Mouse (Mus musculus): Measurements from ENCODE around the gene Zfp13. TPM values are rescaled to one million over a fixed set of nuclear protein-coding genes. Genes with fewer than 3 reads are reported as not detected.

The Zfp13 gene
- total RNA-seq, 2 experiments from 2014 or later, result 6.2 to 6.3 TPM

GRCm38 (mm10) chr17:23592926-23593300 is 6.4 kb downstream of the Zfp13 start:
- DNase-seq (ENCODE audit: low spot score in 2 of 2), result no peak

- peak; percentile 88 to 90 for DNase-seq (ENCODE audit: low spot score in 2 of 2)
Measured at GRCm38 (mm10) chr17:23592208-23592925, 6.9 kb downstream of the Zfp13 start.

- DNase-seq (ENCODE audit: low spot score in 2 of 2), result no peak
Measured at GRCm38 (mm10) chr17:23587253-23587652, 12.0 kb downstream of the Zfp13 start.

- peak in 1 of 2 experiments; percentile 20 for DNase-seq (ENCODE audit: low spot score in 2 of 2)
Measured at GRCm38 (mm10) chr17:23585721-23586491, 13.4 kb downstream of the Zfp13 start.

- no peak for DNase-seq (ENCODE audit: low spot score in 2 of 2)
Measured at GRCm38 (mm10) chr17:23584786-23585185, 14.5 kb downstream of the Zfp13 start.

GRCm38 (mm10) chr17:23575951-23576552 is 23.2 kb downstream of the Zfp13 start:
- no peak for DNase-seq (ENCODE audit: low spot score in 2 of 2)

- DNase-seq (ENCODE audit: low spot score in 2 of 2), result no peak
Measured at GRCm38 (mm10) chr17:23574130-23574529, 25.2 kb downstream of the Zfp13 start.

GRCm38 (mm10) chr17:23572059-23572458 is 27.2 kb downstream of the Zfp13 start:
- no peak for DNase-seq (ENCODE audit: low spot score in 2 of 2)

GRCm38 (mm10) chr17:23571084-23571483 is 28.2 kb downstream of the Zfp13 start:
- DNase-seq (ENCODE audit: low spot score in 2 of 2), result no peak

- no peak for DNase-seq (ENCODE audit: low spot score in 2 of 2)
Measured at GRCm38 (mm10) chr17:23570017-23570416, 29.3 kb downstream of the Zfp13 start.

- no peak for DNase-seq (ENCODE audit: low spot score in 2 of 2)
Measured at GRCm38 (mm10) chr17:23568370-23568769, 30.9 kb downstream of the Zfp13 start.

- no peak for DNase-seq (ENCODE audit: low spot score in 2 of 2)
Measured at GRCm38 (mm10) chr17:23566787-23567186, 32.5 kb downstream of the Zfp13 start.

GRCm38 (mm10) chr17:23564368-23564715 is 34.9 kb downstream of the Zfp13 start:
- no peak for DNase-seq (ENCODE audit: low spot score in 2 of 2)

- peak; percentile 94 to 97 for DNase-seq (ENCODE audit: low spot score in 2 of 2)
Measured at GRCm38 (mm10) chr17:23563595-23564367, 35.5 kb downstream of the Zfp13 start, which contains the start of gene Zfp213. Gene Zfp213 (minus strand): TSS chr17:23564238.

GRCm38 (mm10) chr17:23559767-23560166 is 39.5 kb downstream of the Zfp13 start:
- DNase-seq (ENCODE audit: low spot score in 2 of 2), result peak; percentile 55 to 66

GRCm38 (mm10) chr17:23555243-23555916 is 43.9 kb downstream of the Zfp13 start:
- DNase-seq (ENCODE audit: low spot score in 2 of 2), result no peak

- DNase-seq (ENCODE audit: low spot score in 2 of 2), result no peak
Measured at GRCm38 (mm10) chr17:23554321-23554720, 45.0 kb downstream of the Zfp13 start.

GRCm38 (mm10) chr17:23553634-23554120 is 45.6 kb downstream of the Zfp13 start:
- DNase-seq (ENCODE audit: low spot score in 2 of 2), result peak in 1 of 2 experiments; percentile 51

GRCm38 (mm10) chr17:23552896-23553633 is 46.2 kb downstream of the Zfp13 start:
- no peak for DNase-seq (ENCODE audit: low spot score in 2 of 2)

- no peak for DNase-seq (ENCODE audit: low spot score in 2 of 2)
Measured at GRCm38 (mm10) chr17:23551963-23552362, 47.3 kb downstream of the Zfp13 start.

Measured in adrenal gland, adult 18-20 months (tissue).